Mouse (Mus musculus): Measurements from ENCODE around the gene Ttyh1. TPM values are rescaled to one million over a fixed set of nuclear protein-coding genes. Genes with fewer than 3 reads are reported as not detected.

Ttyh1 gene
- polyA plus RNA-seq, 1 experiment: 162 TPM

GRCm38 (mm10) chr7:4164090-4164910 is 45.1 kb downstream of the Ttyh1 start, which contains the start of gene Cdc42ep5:
Cdc42ep5 (minus strand) TSS chr7:4164860.
- TF ChIP-seq POLR2A (IDR thresholded peaks at IDR 0.05; ENCODE audit: insufficient read depth, low read depth, low read length) (no peak), CTCF (IDR thresholded peaks at IDR 0.05; ENCODE audit: insufficient read depth, low read depth, low read length) (no peak)
- Histone ChIP-seq H3K4me1 (ENCODE audit: control insufficient read depth, insufficient read depth, low read length) (peaks cover 12% of the 10 kb centered on the region), H3K27ac (ENCODE audit: insufficient read depth, low read depth, low read length) (no peak within 1 kb of the TSS), H3K4me3 (ENCODE audit: insufficient read depth, low read depth, low read length) (peak within 1 kb of the TSS; percentile 38)
- 1% methylated on average over 19 of the region's 20 CpGs for WGBS

GRCm38 (mm10) chr7:4165286-4165685 is 46.1 kb downstream of the Ttyh1 start:
- TF ChIP-seq CTCF (IDR thresholded peaks at IDR 0.05; ENCODE audit: insufficient read depth, low read depth, low read length) (no peak), POLR2A (IDR thresholded peaks at IDR 0.05; ENCODE audit: insufficient read depth, low read depth, low read length) (no peak)
- 25% methylated on average over 3 of the region's 3 CpGs for WGBS
- Histone ChIP-seq H3K27ac (ENCODE audit: insufficient read depth, low read depth, low read length) (no peak overlapping the region), H3K4me3 (ENCODE audit: insufficient read depth, low read depth, low read length) (no peak overlapping the region), H3K4me1 (ENCODE audit: control insufficient read depth, insufficient read depth, low read length) (peaks cover 12% of the 10 kb centered on the region)

GRCm38 (mm10) chr7:4167098-4167497 is 47.9 kb downstream of the Ttyh1 start:
- H3K4me1 ChIP-seq (ENCODE audit: control insufficient read depth, insufficient read depth, low read length): peaks cover 12% of the 10 kb centered on the region
- TF ChIP-seq POLR2A (IDR thresholded peaks at IDR 0.05; ENCODE audit: insufficient read depth, low read depth, low read length) (no peak), CTCF (IDR thresholded peaks at IDR 0.05; ENCODE audit: insufficient read depth, low read depth, low read length) (no peak)
- H3K4me3 ChIP-seq (ENCODE audit: insufficient read depth, low read depth, low read length): no peak overlapping the region
- no peak overlapping the region for H3K27ac ChIP-seq (ENCODE audit: insufficient read depth, low read depth, low read length)

GRCm38 (mm10) chr7:4170193-4170938 is 51.2 kb downstream of the Ttyh1 start:
- Histone ChIP-seq H3K4me1 (ENCODE audit: control insufficient read depth, insufficient read depth, low read length) (no peaks in the 10 kb centered on the region), H3K4me3 (ENCODE audit: insufficient read depth, low read depth, low read length) (no peak overlapping the region), H3K27ac (ENCODE audit: insufficient read depth, low read depth, low read length) (no peak overlapping the region)
- TF ChIP-seq POLR2A (IDR thresholded peaks at IDR 0.05; ENCODE audit: insufficient read depth, low read depth, low read length) (no peak), CTCF (IDR thresholded peaks at IDR 0.05; ENCODE audit: insufficient read depth, low read depth, low read length) (no peak)
- 76% methylated on average over 6 of the region's 6 CpGs for WGBS

GRCm38 (mm10) chr7:4178438-4178837 is 59.2 kb downstream of the Ttyh1 start:
- no peak for TF ChIP-seq CTCF (IDR thresholded peaks at IDR 0.05; ENCODE audit: insufficient read depth, low read depth, low read length)
- TF ChIP-seq POLR2A (IDR thresholded peaks at IDR 0.05; ENCODE audit: insufficient read depth, low read depth, low read length): no peak
- 46% methylated on average over 3 of the region's 3 CpGs for WGBS
- no peaks in the 10 kb centered on the region for H3K4me1 ChIP-seq (ENCODE audit: control insufficient read depth, insufficient read depth, low read length)
- no peak overlapping the region for H3K4me3 ChIP-seq (ENCODE audit: insufficient read depth, low read depth, low read length)
- H3K27ac ChIP-seq (ENCODE audit: insufficient read depth, low read depth, low read length): no peak overlapping the region

Other genes with a start within 250 kb of the Ttyh1 start
- not detected in 2 replicates for gene Gm14548, start 221.3 kb upstream of the Ttyh1 start, polyA plus RNA-seq (2012; ENCODE audit: insufficient read depth, insufficient read length, low replicate concordance, missing spikeins)
- not detected in 2 replicates for gene Lilra6, start 203.9 kb upstream of the Ttyh1 start, polyA plus RNA-seq (2012; ENCODE audit: insufficient read depth, insufficient read length, low replicate concordance, missing spikeins)
- gene Lair1, start 56.2 kb upstream of the Ttyh1 start, polyA plus RNA-seq (2012; ENCODE audit: insufficient read depth, insufficient read length, low replicate concordance, missing spikeins): not detected in 2 replicates
- gene Leng8, start 17.6 kb downstream of the Ttyh1 start, polyA plus RNA-seq (2012; ENCODE audit: insufficient read depth, insufficient read length, low replicate concordance, missing spikeins): 552 and 558 TPM in 2 replicates
- gene Leng9, start 31.0 kb downstream of the Ttyh1 start, polyA plus RNA-seq (2012; ENCODE audit: insufficient read depth, insufficient read length, low replicate concordance, missing spikeins): not detected in 2 replicates
- gene Cdc42ep5, start 45.5 kb downstream of the Ttyh1 start, polyA plus RNA-seq (2012; ENCODE audit: insufficient read depth, insufficient read length, low replicate concordance, missing spikeins): not detected in 2 replicates
- gene Lilra5, start 118.3 kb downstream of the Ttyh1 start, polyA plus RNA-seq (2012; ENCODE audit: insufficient read depth, insufficient read length, low replicate concordance, missing spikeins): not detected in 2 replicates
- gene Ncr1, start 218.3 kb downstream of the Ttyh1 start, polyA plus RNA-seq (2012; ENCODE audit: insufficient read depth, insufficient read length, low replicate concordance, missing spikeins): not detected in 2 replicates